Mouse (Mus musculus): ENCODE measurements around the gene Ttll13. TPM values are rescaled to one million over a fixed set of nuclear protein-coding genes. Genes with fewer than 3 reads are reported as not detected.

Ttll13 gene
- total RNA-seq, 2 experiments from 2014 or later = not detected

DNA sequence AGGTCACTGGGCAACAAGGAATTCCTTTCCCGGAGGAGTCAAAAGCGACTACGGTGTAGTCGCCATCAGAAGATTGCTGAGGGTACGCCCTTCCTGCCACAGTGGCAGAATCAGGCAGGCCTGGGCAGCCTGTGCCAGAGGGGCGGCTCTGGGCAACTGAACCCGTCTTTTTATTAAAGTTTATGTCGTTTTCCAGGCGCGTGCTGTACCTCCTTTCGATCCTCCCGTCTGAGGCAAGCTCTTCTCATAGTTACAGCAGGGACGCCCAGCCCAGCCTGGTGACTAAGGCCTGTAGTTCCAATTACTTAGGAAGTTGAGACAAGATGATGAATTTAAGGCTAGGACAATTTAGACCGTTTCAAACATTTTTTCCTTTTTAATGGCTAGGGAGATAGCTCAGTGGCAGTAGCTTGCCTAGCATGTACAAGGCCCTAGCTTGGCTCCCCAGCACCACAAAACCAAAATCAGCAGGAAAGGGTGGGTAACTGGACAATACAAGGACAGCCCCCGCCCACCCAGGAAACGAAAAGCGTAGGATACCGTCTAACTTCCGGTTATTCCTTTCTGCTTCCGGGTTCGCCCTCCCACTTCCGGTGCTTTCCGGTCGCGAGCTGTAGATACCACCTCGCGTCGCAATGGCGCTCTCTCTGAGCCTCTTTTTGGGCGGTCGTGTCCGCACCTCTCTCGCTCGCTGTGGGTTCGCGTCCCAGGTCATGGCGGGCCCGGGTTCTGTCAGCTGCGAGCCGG, 14.6 kb downstream of the Ttll13 start, which contains the start of gene Ngrn:
Gene Ngrn (plus strand): TSS at position 591 of the 747 bp plus-strand sequence.
- ATAC-seq (replicated peaks; ENCODE audit: low FRiP score, poor library complexity, severe bottlenecking) = peak; percentile 97

GRCm38 (mm10) chr7:80261372-80261990, 15.3 kb downstream of the Ttll13 start:
- peak; percentile 39 for ATAC-seq (replicated peaks; ENCODE audit: low FRiP score, poor library complexity, severe bottlenecking)

- no peak for ATAC-seq (replicated peaks; ENCODE audit: low FRiP score, poor library complexity, severe bottlenecking)
These were observed 18.4 kb downstream of the Ttll13 start for GRCm38 (mm10) chr7:80264606-80265005.

DNA sequence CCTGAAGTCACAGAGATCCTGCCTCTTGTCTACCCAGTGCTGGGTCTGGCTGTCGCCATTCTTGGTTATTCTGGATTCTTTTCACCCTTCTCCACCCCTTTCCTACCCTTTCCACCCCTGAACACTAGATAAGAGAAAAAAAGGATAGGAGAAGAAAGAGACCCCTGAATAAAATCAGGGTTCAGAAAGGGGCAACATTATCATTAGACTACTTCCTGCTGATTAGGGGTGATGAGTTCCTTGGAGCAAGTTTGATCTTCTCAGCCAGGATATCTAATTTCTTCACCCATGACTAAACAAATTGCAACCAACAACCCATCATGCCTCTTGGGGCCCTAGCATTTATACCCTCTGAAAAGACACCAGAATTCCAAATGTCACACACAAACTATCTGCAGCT, 21.6 kb downstream of the Ttll13 start:
- no peak for ATAC-seq (replicated peaks; ENCODE audit: low FRiP score, poor library complexity, severe bottlenecking)

DNA sequence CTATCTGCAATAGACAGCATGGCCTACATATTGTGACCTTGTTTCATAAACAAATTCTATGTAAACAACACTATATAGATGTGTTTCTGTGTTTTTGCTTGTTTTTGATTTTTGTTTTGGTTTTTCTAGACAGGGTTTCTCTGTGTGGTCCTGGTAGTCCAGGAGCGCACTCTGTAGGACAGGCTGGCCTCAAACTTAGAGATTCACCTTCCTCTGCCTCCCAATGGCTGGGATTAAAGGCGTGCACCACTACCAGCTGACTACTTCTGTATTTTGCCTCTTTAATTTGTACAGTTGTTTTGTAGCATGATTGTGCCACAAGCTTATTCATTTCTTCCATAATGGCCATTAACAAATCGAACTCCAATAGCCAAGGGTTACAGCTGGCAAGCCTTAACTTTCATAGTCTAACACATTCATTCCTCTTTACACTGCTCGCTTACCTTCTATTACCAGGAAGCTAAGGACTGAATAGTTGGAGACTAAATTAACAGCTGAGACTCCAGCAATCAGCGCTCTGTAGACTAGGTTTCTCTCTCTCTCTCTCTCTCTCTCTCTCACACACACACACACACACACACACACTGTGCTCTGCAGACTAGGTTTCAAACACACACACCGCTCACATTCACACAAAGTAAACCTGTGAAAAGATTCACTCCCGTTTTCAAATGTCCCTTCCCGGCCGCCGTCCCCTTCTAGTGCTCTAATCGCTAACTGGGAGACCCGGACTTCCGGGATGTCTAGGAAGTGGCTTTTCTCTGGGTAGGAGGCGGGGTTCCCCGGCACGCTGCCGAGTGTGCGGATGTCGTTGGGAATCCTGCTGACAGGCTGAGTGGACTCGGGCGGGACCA, 22.9 kb downstream of the Ttll13 start, which contains the start of gene Vps33b:
Gene Vps33b (plus strand): TSS at position 753 of the 854 bp plus-strand sequence.
- ATAC-seq (replicated peaks; ENCODE audit: low FRiP score, poor library complexity, severe bottlenecking) = peak; percentile 97

- ATAC-seq (replicated peaks; ENCODE audit: low FRiP score, poor library complexity, severe bottlenecking) = peak; percentile 66
These were observed 23.6 kb downstream of the Ttll13 start for GRCm38 (mm10) chr7:80269751-80270255.

GRCm38 (mm10) chr7:80273456-80273855, 27.3 kb downstream of the Ttll13 start:
- ATAC-seq (replicated peaks; ENCODE audit: low FRiP score, poor library complexity, severe bottlenecking) = no peak

DNA sequence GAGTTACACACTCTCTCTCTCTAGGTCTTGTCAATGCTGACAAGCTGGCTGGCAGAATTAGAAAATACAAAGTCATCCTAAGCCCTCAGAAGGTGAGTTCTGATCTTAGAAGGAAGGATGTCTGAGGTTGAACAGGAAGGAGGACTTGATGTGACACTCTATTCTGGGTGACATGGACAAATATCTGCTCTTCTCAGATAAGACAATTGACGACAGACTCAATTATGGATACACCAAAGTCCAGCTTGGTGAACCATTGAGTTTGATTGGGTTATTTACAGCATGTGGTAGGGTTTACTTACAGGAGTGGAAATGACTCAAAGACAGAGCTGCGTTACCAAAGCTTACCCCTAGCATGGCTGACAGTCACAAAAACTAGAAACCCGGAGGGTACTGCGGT, 30.2 kb downstream of the Ttll13 start:
- no peak for ATAC-seq (replicated peaks; ENCODE audit: low FRiP score, poor library complexity, severe bottlenecking)

DNA sequence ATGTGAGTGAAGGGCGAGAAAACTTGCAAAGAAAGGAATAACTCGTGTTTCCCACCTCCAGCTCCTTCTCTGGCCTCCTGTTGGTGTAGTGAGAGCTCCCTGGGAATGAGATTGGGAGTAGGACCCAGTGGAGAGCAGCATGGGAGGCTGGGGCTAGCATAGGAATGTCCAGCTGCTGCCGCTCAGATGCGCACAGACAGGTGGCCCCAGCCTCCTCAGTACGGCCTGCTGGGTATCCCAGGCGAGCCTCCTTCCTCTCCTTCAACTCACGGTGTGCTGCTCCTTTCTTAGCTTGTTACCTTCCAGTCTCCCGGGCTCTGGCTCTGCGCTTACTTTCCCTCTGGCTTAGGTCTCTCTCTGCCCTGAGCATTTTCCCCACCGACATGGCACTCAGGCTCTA, 33.9 kb downstream of the Ttll13 start:
- ATAC-seq (replicated peaks; ENCODE audit: low FRiP score, poor library complexity, severe bottlenecking) = no peak

DNA sequence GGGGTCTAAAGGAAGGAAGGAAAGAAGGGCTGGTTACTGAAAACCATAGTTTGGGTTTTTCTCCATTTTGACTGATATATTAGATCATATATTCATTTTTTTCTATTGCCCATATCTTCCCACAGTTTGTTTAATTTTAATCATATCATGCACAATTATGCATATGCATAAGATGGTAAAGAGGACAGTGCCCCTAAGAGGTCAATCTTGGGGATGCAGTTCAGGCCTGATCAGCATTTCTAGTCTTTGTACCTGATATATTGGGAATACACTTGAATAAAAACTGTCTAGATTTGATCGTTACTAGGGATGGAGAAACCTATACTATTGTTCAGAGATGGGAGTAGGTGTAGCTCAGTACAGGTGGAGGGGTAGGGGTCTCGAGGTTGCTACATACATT, 34.8 kb downstream of the Ttll13 start:
- no peak for ATAC-seq (replicated peaks; ENCODE audit: low FRiP score, poor library complexity, severe bottlenecking)

GRCm38 (mm10) chr7:80281646-80282045, 35.5 kb downstream of the Ttll13 start:
- no peak for ATAC-seq (replicated peaks; ENCODE audit: low FRiP score, poor library complexity, severe bottlenecking)

- 0 out of 2 replicates have a peak, but pooled peaks have one; percentile 35 for ATAC-seq (replicated peaks; ENCODE audit: low FRiP score, poor library complexity, severe bottlenecking)
These were observed 37.2 kb downstream of the Ttll13 start for GRCm38 (mm10) chr7:80283226-80283918.

DNA sequence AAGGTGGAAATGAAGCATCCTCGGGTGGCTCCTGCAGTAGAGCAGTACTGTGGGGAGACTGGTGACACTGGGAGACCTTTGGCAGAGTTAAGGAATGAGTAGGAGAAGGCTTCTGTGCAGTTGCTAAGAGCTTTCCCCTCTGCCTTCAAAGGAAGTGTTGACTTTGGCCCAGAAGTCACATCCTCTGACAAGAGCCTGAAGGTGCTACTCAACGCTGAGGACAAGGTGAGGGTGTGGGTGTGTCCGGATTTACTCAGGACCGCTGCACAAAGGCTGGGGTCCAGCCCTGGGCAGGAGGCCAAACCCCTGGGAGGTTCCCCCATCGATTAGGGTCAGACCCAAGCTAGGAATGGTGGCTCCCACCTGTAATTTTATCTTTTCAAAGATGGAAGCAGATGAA, 38.2 kb downstream of the Ttll13 start:
- ATAC-seq (replicated peaks; ENCODE audit: low FRiP score, poor library complexity, severe bottlenecking) = no peak

DNA sequence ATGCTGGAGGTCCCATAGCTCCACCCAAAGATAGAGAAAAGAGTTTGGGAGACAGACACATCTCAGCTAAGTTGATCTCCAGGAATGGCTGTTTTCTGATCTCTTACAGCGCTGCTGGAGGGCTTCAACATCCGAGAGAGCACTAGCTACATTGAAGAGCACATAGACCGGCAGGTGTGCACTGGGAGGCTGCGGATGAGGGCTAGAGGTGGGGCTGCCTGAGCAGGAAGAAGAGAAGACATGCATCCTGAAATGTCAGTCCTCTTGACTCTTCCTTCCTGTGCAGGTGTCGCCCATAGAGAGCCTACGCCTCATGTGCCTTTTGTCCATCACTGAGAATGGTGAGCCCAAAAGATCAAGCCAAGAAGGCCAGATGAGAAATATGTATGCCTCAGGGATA, 39.5 kb downstream of the Ttll13 start:
- ATAC-seq (replicated peaks; ENCODE audit: low FRiP score, poor library complexity, severe bottlenecking) = no peak

GRCm38 (mm10) chr7:80287736-80288135, 41.6 kb downstream of the Ttll13 start:
- no peak for ATAC-seq (replicated peaks; ENCODE audit: low FRiP score, poor library complexity, severe bottlenecking)

DNA sequence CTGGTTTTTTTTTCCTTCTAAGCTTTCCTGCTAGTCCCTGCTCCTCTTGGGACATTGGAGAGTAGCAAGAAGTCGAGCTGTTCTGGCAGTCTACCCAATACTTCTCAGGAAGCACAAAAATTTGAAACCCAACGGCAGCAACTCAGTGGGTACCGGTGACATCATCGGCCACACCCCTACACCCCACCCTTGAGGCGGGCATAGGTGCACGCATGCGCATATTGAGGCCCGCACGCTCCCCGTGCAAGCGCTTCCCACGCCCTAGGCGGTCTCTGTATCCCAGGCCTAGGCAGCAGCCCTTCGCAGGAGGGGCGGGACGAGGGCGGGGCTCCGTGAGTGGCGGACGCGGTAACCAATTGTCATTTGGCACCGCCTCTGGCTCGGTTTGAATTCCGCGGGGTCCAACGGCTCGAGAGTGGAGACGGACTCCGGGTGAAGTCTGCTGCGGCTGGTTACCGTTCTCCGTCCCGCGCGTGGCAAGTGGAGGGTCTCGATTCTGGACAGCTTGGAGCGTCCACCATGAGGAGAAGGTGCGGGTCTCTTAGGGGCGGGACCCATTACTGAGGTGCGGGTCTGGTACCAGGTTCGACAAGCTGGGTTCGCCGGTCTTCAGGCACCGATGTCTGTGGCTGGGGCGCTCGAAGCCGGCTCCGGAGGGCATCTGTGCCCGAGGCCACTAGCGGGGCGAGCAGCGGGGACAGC, 48.0 kb downstream of the Ttll13 start, which contains the start of gene Prc1:
Gene Prc1 (plus strand): TSS at position 389 of the 702 bp plus-strand sequence.
- peak; percentile 92 for ATAC-seq (replicated peaks; ENCODE audit: low FRiP score, poor library complexity, severe bottlenecking)

DNA sequence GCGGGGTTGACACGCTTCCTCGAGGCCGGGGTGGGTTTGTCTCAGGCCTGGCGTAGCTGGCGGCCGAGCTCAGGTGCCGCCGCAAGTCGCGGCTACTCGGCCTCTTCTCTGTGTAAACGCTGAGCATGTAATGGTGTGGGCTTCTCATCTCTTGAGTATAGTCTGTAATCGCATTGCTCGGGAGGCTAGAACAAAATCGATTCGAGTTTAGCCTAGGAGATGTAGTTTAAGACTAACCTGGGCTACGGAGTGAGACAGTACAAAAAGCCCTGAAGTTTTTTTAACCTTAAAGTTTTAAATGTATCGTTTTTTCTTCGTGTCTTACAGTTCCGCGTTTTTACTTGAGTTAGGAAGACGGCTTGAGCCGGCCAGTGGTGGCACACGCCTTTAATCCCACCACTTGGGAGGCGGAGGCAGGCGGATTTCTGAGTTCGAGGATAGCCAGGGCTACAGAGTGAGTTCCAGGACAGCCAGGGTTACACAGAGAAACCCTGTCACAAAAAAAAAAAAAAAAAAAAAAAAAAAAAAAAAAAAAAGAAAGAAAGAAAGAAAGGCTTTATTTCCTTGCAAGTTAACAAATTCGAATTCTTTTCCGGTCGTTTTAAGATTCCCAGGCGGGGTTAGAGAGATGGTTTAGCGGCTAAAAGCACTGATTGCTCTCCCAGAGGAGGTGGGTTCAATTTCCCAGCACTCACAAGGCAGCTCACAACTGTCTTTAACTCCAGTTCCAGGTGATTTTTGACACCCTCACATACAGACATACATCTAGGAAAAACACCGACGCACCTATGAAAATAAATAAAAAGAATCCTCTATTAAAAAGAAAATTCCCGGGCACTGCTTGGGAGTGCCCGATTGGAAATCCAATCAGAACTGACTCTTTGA, 48.8 kb downstream of the Ttll13 start:
- peak; percentile 36; the same call in 1 of the 2 replicates for ATAC-seq (replicated peaks; ENCODE audit: low FRiP score, poor library complexity, severe bottlenecking)

DNA sequence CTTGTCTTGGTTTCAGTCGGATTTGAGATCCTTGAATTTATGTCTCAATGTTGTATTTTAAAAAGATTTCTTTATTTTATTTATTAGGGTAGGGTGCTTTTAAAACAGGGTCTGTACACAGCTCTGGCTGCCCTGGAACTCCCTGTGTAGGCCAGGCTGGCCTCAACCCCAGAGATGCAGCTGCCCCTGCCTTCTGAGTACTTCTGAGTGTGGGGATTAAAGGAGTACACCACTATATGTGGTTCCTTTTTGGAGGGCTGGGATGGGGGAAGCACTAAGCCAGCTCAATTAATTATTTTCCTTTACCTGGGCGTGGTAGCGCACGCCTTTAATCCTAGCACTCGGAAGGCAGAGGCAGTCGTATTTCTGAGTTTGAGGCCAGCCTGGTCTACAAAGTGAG, 50.3 kb downstream of the Ttll13 start:
- ATAC-seq (replicated peaks; ENCODE audit: low FRiP score, poor library complexity, severe bottlenecking) = no peak

Measured in erythroid progenitor cell, adult 5-6 weeks (primary cell).